Mouse (Mus musculus) bone marrow macrophage, adult 2 months (primary cell): ENCODE measurements around the gene Xpnpep1. TPM values are rescaled to one million over a fixed set of nuclear protein-coding genes. Genes with fewer than 3 reads are reported as not detected.

Source experiments
- H3K27ac ChIP-seq: 2 replicates; pipeline ENCODE4 v1.5.1; 2012; ENCODE audit warnings: low read depth, low read length; ENCODE audit not compliant: insufficient read depth
- H3K4me1 ChIP-seq: 2 replicates; pipeline ENCODE4 v1.6.1; 2012; ENCODE audit warnings: low read length; ENCODE audit not compliant: control insufficient read depth, insufficient read depth
- H3K4me3 ChIP-seq: 2 replicates; pipeline ENCODE4 v1.5.1; 2012; ENCODE audit warnings: mild to moderate bottlenecking, low read length, moderate library complexity; ENCODE audit not compliant: insufficient read depth
- CTCF ChIP-seq: IDR thresholded peaks from 2 replicates; pipeline ENCODE4 v1.5.1; 2012; ENCODE audit warnings: low read depth, mild to moderate bottlenecking, low read length, moderate library complexity
- POLR2A ChIP-seq: IDR thresholded peaks from 2 replicates; pipeline ENCODE4 v1.6.1; 2012; ENCODE audit warnings: mild to moderate bottlenecking, low read depth, low read length, borderline replicate concordance
- polyA plus RNA-seq: library from polyadenylated mRNA; stranded (reverse); fragments of >200 nt; gene quantifications from 2 replicates; pipeline ENCODE4 v1.2.4, GENCODE M21; 2012; ENCODE audit not compliant: missing spikeins, insufficient read depth, insufficient read length

Xpnpep1 gene
- polyA plus RNA-seq, 1 experiment = 39.9 TPM

DNA sequence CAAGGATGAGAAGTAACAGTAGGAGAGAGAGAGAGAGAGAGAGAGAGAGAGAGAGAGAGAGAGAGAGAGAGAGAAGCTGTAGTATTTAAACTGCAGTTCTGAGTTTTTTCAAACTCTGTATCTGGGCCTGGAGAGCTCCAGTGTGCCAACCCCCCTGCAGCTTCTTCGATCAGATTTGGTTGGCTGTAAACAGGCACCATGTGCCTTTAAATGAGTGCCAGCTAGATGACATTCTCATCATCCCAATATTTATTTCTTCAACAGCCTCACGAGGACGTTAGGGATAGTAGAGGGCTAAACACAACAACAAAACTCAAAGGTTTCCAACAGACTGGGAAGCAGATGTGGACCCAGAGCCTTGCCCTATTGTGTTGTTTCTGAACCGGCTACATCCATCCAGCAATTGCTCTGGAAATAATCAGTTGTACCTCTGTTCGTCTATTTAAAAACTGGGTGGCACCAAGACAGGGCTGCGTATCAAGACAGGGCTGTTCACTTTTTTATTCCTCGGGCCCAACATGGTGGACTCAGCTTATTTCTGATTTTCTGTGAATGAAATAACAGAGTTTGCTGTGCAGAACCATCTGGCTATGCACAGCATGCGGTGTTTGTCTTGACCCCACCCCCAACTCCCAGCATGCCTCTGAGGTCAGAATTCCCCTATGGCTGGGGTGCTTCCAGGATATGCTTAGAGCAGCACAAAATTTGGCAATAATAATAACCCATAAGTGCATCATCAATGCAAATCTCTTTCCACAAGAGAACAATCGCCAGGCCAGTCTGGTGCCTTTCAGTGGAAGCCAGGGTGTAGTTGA is 38.5 kb upstream of the Xpnpep1 start:
- Histone ChIP-seq H3K4me3 (no peak overlapping the region), H3K27ac (no peak overlapping the region), H3K4me1 (no peaks in the 10 kb centered on the region)
- TF ChIP-seq POLR2A = no peak
- TF ChIP-seq CTCF = no peak

DNA sequence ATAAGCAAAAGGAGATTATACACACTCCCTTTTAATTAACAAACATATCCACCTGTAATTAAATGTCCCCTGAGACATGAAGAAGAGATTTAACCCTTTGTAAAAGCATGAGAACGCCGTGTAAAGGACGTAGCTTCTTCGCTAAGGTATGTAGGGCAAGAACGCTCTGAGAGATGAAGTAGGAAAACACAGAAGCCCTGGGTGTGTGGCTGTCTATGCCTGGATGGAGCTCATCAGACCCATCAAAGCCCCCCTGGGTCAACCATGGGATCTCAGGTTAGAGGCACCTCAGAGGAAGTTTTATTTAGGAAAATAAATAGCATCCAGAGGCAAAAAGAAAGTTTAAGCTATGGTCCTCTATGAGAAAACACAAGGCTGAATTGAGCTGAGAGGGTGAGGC is 37.3 kb upstream of the Xpnpep1 start:
- no peaks in the 10 kb centered on the region for H3K4me1 ChIP-seq
- no peak overlapping the region for H3K4me3 ChIP-seq
- TF ChIP-seq POLR2A (no peak), CTCF (no peak)
- no peak overlapping the region for H3K27ac ChIP-seq

DNA sequence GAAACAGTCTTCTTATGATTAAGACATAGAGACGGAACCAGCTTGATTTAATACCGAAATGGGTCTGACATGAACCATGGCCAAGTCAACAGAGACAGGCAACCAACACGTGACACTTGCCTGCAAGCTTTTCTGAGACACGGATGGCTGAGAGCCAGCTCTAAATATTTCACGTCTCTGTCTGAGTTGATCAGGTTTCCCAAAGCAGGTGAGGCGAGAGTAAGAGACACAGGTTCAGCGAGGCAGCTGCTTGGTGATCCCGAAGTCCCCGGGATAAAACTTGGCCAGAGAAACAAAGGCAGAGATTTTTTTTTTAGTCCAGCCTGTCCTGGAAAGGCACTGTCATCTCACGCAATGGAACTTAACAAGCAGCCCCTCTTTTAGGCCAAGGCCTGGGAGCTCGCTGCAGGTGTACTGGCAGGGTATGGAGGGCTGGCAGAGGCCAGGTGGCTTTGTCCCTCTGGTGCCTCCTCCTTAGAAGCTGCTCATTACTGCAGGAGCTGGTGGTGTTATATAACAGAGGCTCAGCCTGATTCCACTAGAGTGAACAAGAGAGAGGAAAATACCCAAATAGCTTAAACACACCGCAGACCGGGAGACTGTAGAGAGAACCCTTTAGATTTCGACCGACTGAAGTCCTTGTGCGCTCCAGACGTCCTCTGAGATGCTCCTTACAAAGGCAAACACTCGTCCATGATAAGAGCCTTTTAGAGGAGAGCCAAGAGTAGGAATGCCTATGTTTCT is 36.4 kb upstream of the Xpnpep1 start:
- Histone ChIP-seq H3K4me3 (no peak overlapping the region), H3K4me1 (no peaks in the 10 kb centered on the region), H3K27ac (no peak overlapping the region)
- TF ChIP-seq CTCF = no peak
- TF ChIP-seq POLR2A = no peak

DNA sequence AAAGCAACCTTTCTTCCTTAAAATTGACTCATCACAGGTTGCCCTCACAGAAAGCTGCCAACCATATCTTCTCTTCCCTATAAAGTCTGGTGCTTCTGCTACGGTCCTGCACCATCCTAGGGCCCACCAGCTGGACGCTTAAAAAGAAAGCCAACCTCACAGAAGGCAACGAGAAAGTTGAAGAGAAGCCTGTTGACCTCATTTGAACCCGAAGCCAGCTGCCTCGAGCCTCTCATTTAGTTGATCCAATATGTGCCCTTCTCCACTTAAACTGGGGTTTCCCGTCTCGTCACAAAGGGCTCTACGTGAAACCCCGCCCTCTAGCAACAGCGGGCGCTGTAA is 35.9 kb upstream of the Xpnpep1 start:
- H3K4me1 ChIP-seq = no peaks in the 10 kb centered on the region
- no peak for TF ChIP-seq POLR2A
- TF ChIP-seq CTCF = no peak
- no peak overlapping the region for H3K27ac ChIP-seq
- H3K4me3 ChIP-seq = no peak overlapping the region

DNA sequence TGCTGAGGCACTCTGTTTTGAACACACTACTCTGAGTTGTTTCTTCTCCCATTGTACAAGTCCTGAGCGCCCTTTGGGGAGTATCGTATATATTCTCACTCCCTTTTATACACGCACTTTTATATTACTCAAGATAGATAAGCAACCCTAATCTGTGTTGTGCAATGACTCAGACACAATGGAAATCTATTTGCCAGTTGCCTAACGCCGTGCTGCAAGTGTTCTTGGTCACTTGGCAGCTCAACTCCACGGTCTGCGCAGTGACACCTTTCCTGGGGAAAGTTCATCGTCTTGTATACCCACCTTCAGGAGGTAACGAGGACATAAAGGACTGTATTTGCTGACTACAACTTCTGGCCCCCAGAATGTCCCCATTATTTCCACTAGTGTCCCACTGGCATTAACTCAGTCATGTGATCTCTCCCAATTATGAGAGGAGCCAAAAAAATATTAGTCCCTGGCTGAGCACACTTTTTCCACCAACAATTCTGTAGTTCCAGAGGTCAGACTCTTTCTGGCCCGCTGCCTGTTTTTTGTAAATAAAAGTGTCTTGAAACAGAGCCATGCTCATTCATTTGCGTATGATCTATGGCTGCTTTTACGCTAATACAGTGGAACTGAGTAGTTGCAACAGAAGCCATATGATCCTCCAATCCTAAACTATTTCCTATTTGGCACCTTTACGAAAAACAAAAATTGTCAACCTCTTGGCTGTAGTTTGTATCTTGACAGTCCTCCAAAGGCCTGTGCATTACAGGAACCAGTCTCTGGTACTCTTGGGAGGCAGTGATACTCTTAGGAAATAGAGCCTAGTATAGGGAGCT is 35.1 kb upstream of the Xpnpep1 start:
- Histone ChIP-seq H3K4me1 (no peaks in the 10 kb centered on the region), H3K27ac (no peak overlapping the region), H3K4me3 (no peak overlapping the region)
- TF ChIP-seq POLR2A (no peak), CTCF (no peak)

DNA sequence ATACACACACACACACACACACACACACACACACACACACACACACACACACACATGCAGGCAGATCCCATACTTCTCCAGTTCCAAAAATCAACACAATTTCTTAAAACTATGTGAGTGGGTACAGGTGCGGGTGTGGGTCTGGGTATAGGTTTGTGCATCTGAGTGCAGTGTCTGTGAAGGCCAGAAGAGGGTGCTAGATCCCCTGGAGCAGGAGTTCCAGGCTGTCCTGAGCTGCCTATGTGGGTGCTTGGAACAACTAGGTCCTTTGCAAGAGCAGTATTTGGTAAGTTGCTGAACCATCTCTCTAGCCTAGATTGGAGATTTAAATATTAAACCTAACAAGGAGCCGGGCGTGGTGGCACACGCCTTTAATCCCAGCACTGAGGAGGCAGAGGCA is 33.5 kb upstream of the Xpnpep1 start:
- no peak for TF ChIP-seq CTCF
- TF ChIP-seq POLR2A = no peak
- H3K4me3 ChIP-seq = no peak overlapping the region

DNA sequence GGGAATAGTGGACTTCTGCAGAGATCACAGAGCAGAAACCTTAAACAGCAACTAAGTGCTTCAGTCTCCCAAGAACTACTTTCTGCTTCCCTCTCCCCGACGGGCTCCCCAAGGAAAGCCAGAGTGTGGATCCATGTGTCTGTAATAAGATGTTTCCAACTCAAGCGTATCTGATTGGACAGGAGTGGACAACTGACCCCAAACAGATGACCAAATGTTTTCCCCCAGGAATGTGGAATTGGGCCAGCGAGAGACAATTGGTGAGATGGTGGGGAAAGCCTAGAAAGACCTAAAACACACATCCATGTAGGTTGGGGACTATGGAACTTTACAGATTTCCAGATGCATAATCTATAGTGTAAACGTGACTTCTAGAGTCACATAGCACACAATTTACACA is 32.4 kb upstream of the Xpnpep1 start:
- TF ChIP-seq CTCF (no peak), POLR2A (no peak)
- Histone ChIP-seq H3K27ac (no peak overlapping the region), H3K4me1 (no peaks in the 10 kb centered on the region), H3K4me3 (no peak overlapping the region)

More for the DNA sequence above, 33.5 kb upstream of the Xpnpep1 start:
- Histone ChIP-seq H3K4me1 (no peaks in the 10 kb centered on the region), H3K27ac (no peak overlapping the region)

DNA sequence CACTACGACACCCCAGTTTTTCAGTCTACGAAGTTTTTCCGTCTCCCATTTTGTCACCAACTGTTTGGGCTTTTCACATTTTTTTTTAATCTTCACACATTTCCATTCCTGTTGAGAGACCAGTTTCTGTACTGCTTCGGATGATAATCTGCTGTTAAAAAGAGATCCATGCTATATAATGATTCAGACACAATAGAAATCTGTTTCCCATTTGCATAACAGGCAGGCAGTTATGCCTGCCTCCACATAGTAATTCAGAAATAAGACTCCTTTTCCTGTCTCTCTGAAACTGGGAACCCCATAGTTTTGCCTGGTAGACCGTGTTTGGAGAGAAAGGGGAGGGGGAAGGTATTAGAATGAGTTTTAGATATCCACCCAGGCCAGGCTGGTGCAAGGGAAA is 31.6 kb upstream of the Xpnpep1 start:
- Histone ChIP-seq H3K4me1 (no peaks in the 10 kb centered on the region), H3K4me3 (no peak overlapping the region), H3K27ac (no peak overlapping the region)
- TF ChIP-seq CTCF (no peak), POLR2A (no peak)

DNA sequence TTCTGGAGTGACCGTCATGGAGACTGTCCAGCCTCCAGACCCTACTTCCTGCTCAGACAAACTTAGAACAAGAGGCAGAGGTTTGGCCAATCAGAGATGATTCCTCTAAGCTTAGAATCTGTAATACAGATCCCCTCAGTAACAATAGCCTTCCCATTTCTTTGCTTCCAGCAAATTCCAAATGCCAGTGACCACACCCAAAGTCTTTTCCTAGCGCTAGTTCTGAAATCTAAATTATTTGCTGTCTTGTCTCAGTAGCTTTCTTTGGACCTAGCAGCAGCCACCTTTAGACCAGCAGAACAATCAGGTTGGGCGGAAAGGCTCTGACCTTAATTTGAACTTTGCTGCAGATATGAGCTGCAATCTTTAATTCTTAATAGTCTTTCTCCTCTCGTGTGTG is 30.9 kb upstream of the Xpnpep1 start:
- Histone ChIP-seq H3K4me1 (no peaks in the 10 kb centered on the region), H3K27ac (no peak overlapping the region), H3K4me3 (no peak overlapping the region)
- no peak for TF ChIP-seq CTCF
- no peak for TF ChIP-seq POLR2A

DNA sequence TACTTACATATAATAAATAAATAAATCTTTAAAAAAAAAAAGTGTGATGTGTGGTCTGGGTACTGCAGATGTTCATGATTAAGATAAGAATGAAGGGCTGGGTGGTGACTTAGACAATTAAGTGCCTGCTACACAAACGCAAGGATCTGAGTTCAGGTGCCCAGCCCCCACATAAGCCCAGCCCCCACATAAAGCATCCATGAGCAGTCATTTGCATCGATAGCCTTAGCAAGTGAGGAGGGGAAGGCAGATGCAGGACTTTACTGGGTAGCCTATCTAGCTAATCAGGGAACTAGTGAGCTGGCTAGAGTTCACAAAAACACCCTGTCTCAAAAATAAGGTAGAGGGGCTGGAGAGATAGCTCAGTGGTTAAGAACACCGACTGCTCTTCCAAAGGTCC is 29.4 kb upstream of the Xpnpep1 start:
- TF ChIP-seq CTCF = no peak
- TF ChIP-seq POLR2A = no peak
- Histone ChIP-seq H3K4me3 (no peak overlapping the region), H3K27ac (no peak overlapping the region), H3K4me1 (no peaks in the 10 kb centered on the region)
